Mouse (Mus musculus) midbrain, postnatal 0 days (tissue): ENCODE measurements around the gene Gmip. TPM values are rescaled to one million over a fixed set of nuclear protein-coding genes. Genes with fewer than 3 reads are reported as not detected.
A peak's percentile ranks its signal among the peaks of the same experiment; 100 is the strongest.

Experiments
- ATAC-seq: fragments of 200-750 bp; cut with Nextera tagmentation; 2 replicates; pipeline ENCODE4 v1.8.0; 2017; ENCODE audit warnings: moderate number of reproducible peaks, mild to moderate bottlenecking, moderate TSS enrichment, moderate library complexity; ENCODE audit not compliant: low FRiP score
- DNase-seq: peaks from one replicate; pipeline ENCODE4 v3.0.0-alpha.2; 2015; ENCODE audit warnings: low spot score
- H3K27ac ChIP-seq: fragments of 300-500 bp; sonication (generic); 2 replicates; pipeline ENCODE4 v1.5.1; 2014; ENCODE audit warnings: low read depth, mild to moderate bottlenecking, low read length, mixed read lengths
- H3K27me3 ChIP-seq: fragments of 300-500 bp; sonication (generic); 2 replicates; pipeline ENCODE4 v1.6.1; 2014; ENCODE audit warnings: low read length, control low read depth, mixed read lengths; ENCODE audit not compliant: insufficient read depth
- H3K36me3 ChIP-seq: fragments of 300-500 bp; sonication (generic); 2 replicates; pipeline ENCODE4 v1.6.1; 2014; ENCODE audit warnings: low read length, control low read depth, mixed read lengths; ENCODE audit not compliant: insufficient read depth
- H3K4me1 ChIP-seq: fragments of 300-500 bp; sonication (generic); 2 replicates; pipeline ENCODE4 v1.6.1; 2014; ENCODE audit warnings: mild to moderate bottlenecking, control low read depth, antibody characterized with exemption, low read length, mixed read lengths; ENCODE audit not compliant: insufficient read depth
- H3K4me2 ChIP-seq: fragments of 300-500 bp; sonication (generic); 2 replicates; pipeline ENCODE4 v1.6.1; 2014; ENCODE audit warnings: low read depth, mild to moderate bottlenecking, low read length, mixed read lengths; ENCODE audit not compliant: poor library complexity, severe bottlenecking
- H3K4me3 ChIP-seq: fragments of 300-500 bp; sonication (generic); 2 replicates; pipeline ENCODE4 v1.5.1; 2014; ENCODE audit warnings: low read depth, mild to moderate bottlenecking, low read length, moderate library complexity
- H3K9ac ChIP-seq: fragments of 300-500 bp; sonication (generic); replicated peaks from 2 replicates; pipeline ENCODE4 v1.6.1; 2014; ENCODE audit warnings: mild to moderate bottlenecking, low read length, moderate library complexity, mixed read lengths; ENCODE audit not compliant: poor library complexity, severe bottlenecking
- H3K9me3 ChIP-seq: fragments of 300-500 bp; sonication (generic); 2 replicates; pipeline ENCODE4 v1.6.1; 2016; ENCODE audit warnings: low read length, control low read depth
- CTCF ChIP-seq: IDR thresholded peaks from 2 replicates; pipeline ENCODE4 v1.5.1; 2016; ENCODE audit warnings: antibody characterized with exemption, mild to moderate bottlenecking
- WGBS: fragments of 180-500 bp; shearing (Covaris S2); extraction: QIAGEN DNeasy Blood & Tissue Kit; methylation state at CpG from one replicate; pipeline ENCODE4 v1.1.7; 2014; 5-methylcytosine and 5-hydroxymethylcytosine counted together
- polyA plus RNA-seq: library from polyadenylated mRNA; unstranded; fragments of >200 nt; fragmentation: Nextera tagmentation; extraction: Ambion mirVana; gene quantifications from 2 replicates; pipeline ENCODE4 v1.2.1, GENCODE M21; 2015
- total RNA-seq: library from RNA; depleted of rRNA; stranded (reverse); fragments of >200 nt; gene quantifications from 2 replicates; pipeline ENCODE4 v1.2.3, GENCODE M21; 2014

The Gmip gene
- total and polyA plus RNA-seq, 2 experiments from 2014 or later, result 37.6 to 53.9 TPM

DNA sequence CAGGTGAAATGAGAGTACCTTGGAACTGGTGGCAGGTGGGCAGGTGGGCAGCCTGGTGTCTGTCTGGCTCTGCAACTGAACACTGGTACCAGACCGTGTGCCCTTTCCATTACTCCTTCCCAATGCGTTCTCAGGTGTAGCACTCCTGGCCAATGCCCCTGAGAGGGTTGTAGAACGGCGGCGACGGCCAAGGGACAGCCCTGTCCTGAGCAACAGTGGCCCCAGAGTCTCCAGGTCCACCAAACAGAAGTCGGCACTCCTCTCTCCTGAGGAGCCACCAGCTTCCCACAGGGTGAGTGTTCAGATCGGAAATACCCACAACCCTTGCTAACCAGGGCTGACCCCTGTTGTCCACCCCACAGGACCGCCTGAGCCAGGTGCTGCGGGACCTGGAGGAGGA, 3.4 kb upstream of the Gmip start:
- H3K27me3 ChIP-seq, result no peaks in the 10 kb centered on the region
- peaks cover 5% of the 10 kb centered on the region; the same call in 1 of the 2 replicates for H3K4me1 ChIP-seq
- DNase-seq, result no peak
- peaks cover 67% of the 10 kb centered on the region for H3K36me3 ChIP-seq
- H3K27ac ChIP-seq, result no peak overlapping the region
- no peak for TF ChIP-seq CTCF
- no peak overlapping the region for H3K4me3 ChIP-seq
- no peak overlapping the region for H3K4me2 ChIP-seq
- ATAC-seq, result no peak
- no peak overlapping the region for H3K9ac ChIP-seq
- WGBS, result 96% methylated on average over 10 of the region's 10 CpGs
- H3K9me3 ChIP-seq, result no peaks in the 10 kb centered on the region

GRCm38 (mm10) chr8:69805491-69805890, 3.0 kb upstream of the Gmip start:
- no peak for ATAC-seq
- no peak overlapping the region for H3K9ac ChIP-seq
- no peak for TF ChIP-seq CTCF
- DNase-seq, result no peak
- H3K4me1 ChIP-seq, result peaks cover 6% of the 10 kb centered on the region; the same call in 1 of the 2 replicates
- no peak overlapping the region for H3K27ac ChIP-seq
- 93% methylated on average over 9 of the region's 9 CpGs for WGBS
- H3K9me3 ChIP-seq, result no peaks in the 10 kb centered on the region
- peaks cover 63% of the 10 kb centered on the region for H3K36me3 ChIP-seq
- H3K27me3 ChIP-seq, result no peaks in the 10 kb centered on the region
- H3K4me3 ChIP-seq, result no peak overlapping the region
- H3K4me2 ChIP-seq, result no peak overlapping the region

DNA sequence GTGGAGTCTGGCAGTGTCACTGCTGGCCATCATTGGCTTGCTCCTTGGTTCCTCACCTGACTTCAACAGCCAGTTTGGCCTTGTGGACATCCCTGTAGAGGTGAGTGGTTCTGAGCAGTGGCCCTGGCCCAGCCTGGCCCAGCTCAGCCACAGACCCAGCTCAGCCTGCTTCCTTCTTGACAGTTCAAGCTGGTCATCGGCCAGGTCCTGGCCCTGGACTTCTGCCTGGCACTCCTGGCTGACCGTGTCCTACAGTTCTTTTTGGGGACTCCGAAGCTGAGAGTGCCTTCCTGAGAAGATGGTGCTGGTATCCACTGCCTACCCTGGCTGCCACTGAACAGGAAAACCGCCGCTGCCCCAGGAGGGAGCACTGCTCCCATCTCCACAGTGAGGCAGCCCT, 1.2 kb upstream of the Gmip start:
- no peak for ATAC-seq
- peaks cover 61% of the 10 kb centered on the region for H3K36me3 ChIP-seq
- H3K4me1 ChIP-seq, result peaks cover 6% of the 10 kb centered on the region; the same call in 1 of the 2 replicates
- no peak overlapping the region for H3K4me2 ChIP-seq
- no peaks in the 10 kb centered on the region for H3K27me3 ChIP-seq
- H3K27ac ChIP-seq, result no peak overlapping the region
- no peaks in the 10 kb centered on the region for H3K9me3 ChIP-seq
- 98% methylated on average over 5 of the region's 5 CpGs for WGBS
- no peak overlapping the region for H3K4me3 ChIP-seq
- H3K9ac ChIP-seq, result no peak overlapping the region
- DNase-seq, result no peak
- no peak for TF ChIP-seq CTCF

DNA sequence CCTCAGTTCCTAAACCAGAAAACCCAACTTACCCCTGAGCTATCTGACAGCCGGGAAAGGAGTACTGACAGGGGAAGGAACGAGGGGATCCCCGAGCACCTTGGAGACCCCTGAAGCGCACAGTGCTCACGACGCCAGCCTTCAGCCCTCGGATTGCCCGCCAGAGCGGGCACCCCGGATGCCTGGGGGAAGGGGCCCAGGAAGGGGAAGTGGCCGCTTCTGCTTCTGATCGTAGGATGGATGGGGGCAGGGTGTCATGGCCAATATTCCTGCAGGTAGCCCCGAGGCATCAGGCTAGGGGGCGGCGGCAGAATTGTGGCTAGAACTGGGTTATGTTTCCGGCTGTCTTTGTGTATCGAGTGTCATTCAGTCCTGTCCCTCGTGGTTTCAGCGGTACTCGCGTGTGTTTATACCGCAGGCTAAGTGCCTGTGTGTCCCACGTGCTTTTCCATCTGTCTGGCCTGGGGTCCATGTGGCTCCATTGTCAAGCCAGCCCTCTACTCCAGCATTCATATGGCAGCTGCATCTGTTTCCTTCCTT, 455 bp downstream of the Gmip start:
- Histone ChIP-seq H3K4me2 (peak overlapping the region; percentile 87), H3K27me3 (no peaks in the 10 kb centered on the region), H3K9ac (peak overlapping the region; percentile 77), H3K4me3 (peak overlapping the region; percentile 67), H3K4me1 (peaks cover 6% of the 10 kb centered on the region; the same call in 1 of the 2 replicates), H3K36me3 (peaks cover 52% of the 10 kb centered on the region), H3K9me3 (no peaks in the 10 kb centered on the region), H3K27ac (peak overlapping the region; percentile 66)
- 2% methylated on average over 23 of the region's 23 CpGs for WGBS
- DNase-seq (peak; percentile 56), ATAC-seq (peak; percentile 59)
- no peak for TF ChIP-seq CTCF

DNA sequence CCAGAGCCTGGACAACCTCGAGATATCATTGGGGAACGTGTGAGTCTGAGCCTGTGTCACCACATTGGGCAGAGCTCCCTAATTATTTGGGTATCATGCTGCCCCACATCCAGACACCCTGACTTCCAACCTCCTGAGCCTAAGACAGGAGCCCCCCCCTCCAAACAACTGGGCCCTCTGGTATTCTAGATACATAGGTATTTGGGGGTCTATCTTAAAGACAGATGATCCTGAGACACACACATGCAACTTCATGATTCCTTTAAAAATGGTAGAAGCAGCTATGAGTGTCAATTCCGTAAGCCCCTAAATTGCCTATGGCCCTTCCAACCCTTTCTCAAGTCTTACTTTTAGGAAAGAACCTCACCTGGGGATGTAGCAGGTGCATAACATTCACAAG, 1.3 kb downstream of the Gmip start:
- Histone ChIP-seq H3K4me2 (peak overlapping the region; percentile 87), H3K4me1 (peaks cover 6% of the 10 kb centered on the region; the same call in 1 of the 2 replicates), H3K9me3 (no peaks in the 10 kb centered on the region), H3K4me3 (no peak overlapping the region), H3K9ac (no peak overlapping the region), H3K27ac (no peak overlapping the region), H3K36me3 (peaks cover 56% of the 10 kb centered on the region), H3K27me3 (no peaks in the 10 kb centered on the region)
- no peak for TF ChIP-seq CTCF
- DNase-seq (no peak), ATAC-seq (no peak)
- 61% methylated on average over 3 of the region's 3 CpGs for WGBS

- Histone ChIP-seq H3K9me3 (no peaks in the 10 kb centered on the region), H3K9ac (no peak overlapping the region), H3K27ac (no peak overlapping the region), H3K4me1 (peaks cover 3% of the 10 kb centered on the region; the same call in 1 of the 2 replicates), H3K4me3 (no peak overlapping the region), H3K4me2 (no peak overlapping the region), H3K27me3 (no peaks in the 10 kb centered on the region), H3K36me3 (peaks cover 51% of the 10 kb centered on the region)
- DNase-seq (no peak), ATAC-seq (no peak)
- TF ChIP-seq CTCF, result no peak
- 83% methylated on average over 2 of the region's 2 CpGs for WGBS
Observed at GRCm38 (mm10) chr8:69814881-69815280, 6.4 kb downstream of the Gmip start.
